Mouse (Mus musculus): ENCODE data around the gene Psg16. TPM values are rescaled to one million over a fixed set of nuclear protein-coding genes. Genes with fewer than 3 reads are reported as not detected.

Gene Psg16
- polyA plus RNA-seq, 1 experiment from 2014 or later: 0.09 TPM

GRCm38 (mm10) chr7:17028923-17029322 is 44.9 kb upstream of the Psg16 start:
- Histone ChIP-seq H3K27ac (ENCODE audit: low read depth, low read length) (no peak overlapping the region), H3K4me2 (no peak overlapping the region), H3K27me3 (ENCODE audit: control insufficient read depth, insufficient read depth, low read length) (no peaks in the 10 kb centered on the region), H3K9ac (ENCODE audit: low read depth, low read length) (no peak overlapping the region), H3K36me3 (ENCODE audit: control insufficient read depth, insufficient read depth, low read length) (peaks cover 14% of the 10 kb centered on the region), H3K4me1 (ENCODE audit: control insufficient read depth, insufficient read depth, low read length) (peaks cover 32% of the 10 kb centered on the region), H3K9me3 (replicated peaks; ENCODE audit: control insufficient read depth, low read length) (no peaks in the 10 kb centered on the region), H3K4me3 (ENCODE audit: low read depth, low read length) (no peak overlapping the region)
- no peak for ATAC-seq (replicated peaks; ENCODE audit: insufficient number of reproducible peaks, low FRiP score, low TSS enrichment)
- WGBS (ENCODE audit: insufficient replicate concordance): 75% methylated on average over 7 of the region's 7 CpGs

- H3K4me3 ChIP-seq (ENCODE audit: low read depth, low read length): no peak overlapping the region
- no peak overlapping the region for H3K9ac ChIP-seq (ENCODE audit: low read depth, low read length)
- no peak overlapping the region for H3K4me2 ChIP-seq
- 79% methylated on average over 7 of the region's 7 CpGs for WGBS (ENCODE audit: insufficient replicate concordance)
- no peaks in the 10 kb centered on the region for H3K9me3 ChIP-seq (replicated peaks; ENCODE audit: control insufficient read depth, low read length)
- H3K27ac ChIP-seq (ENCODE audit: low read depth, low read length): no peak overlapping the region
- H3K27me3 ChIP-seq (ENCODE audit: control insufficient read depth, insufficient read depth, low read length): no peaks in the 10 kb centered on the region
- no peak for ATAC-seq (replicated peaks; ENCODE audit: insufficient number of reproducible peaks, low FRiP score, low TSS enrichment)
- H3K36me3 ChIP-seq (ENCODE audit: control insufficient read depth, insufficient read depth, low read length): peaks cover 26% of the 10 kb centered on the region
- H3K4me1 ChIP-seq (ENCODE audit: control insufficient read depth, insufficient read depth, low read length): peaks cover 18% of the 10 kb centered on the region
Measured at GRCm38 (mm10) chr7:17030239-17030638, 43.6 kb upstream of the Psg16 start.

GRCm38 (mm10) chr7:17038018-17038695 is 35.7 kb upstream of the Psg16 start:
- peaks cover 60% of the 10 kb centered on the region for H3K36me3 ChIP-seq (ENCODE audit: control insufficient read depth, insufficient read depth, low read length)
- no peaks in the 10 kb centered on the region for H3K27me3 ChIP-seq (ENCODE audit: control insufficient read depth, insufficient read depth, low read length)
- H3K4me3 ChIP-seq (ENCODE audit: low read depth, low read length): no peak overlapping the region
- ATAC-seq (replicated peaks; ENCODE audit: insufficient number of reproducible peaks, low FRiP score, low TSS enrichment): no peak
- no peak overlapping the region for H3K9ac ChIP-seq (ENCODE audit: low read depth, low read length)
- H3K4me2 ChIP-seq: no peak overlapping the region
- 57% methylated on average over 9 of the region's 9 CpGs for WGBS (ENCODE audit: insufficient replicate concordance)
- H3K4me1 ChIP-seq (ENCODE audit: control insufficient read depth, insufficient read depth, low read length): peaks cover 5% of the 10 kb centered on the region; the same call in 1 of the 2 replicates
- H3K9me3 ChIP-seq (replicated peaks; ENCODE audit: control insufficient read depth, low read length): no peaks in the 10 kb centered on the region
- no peak overlapping the region for H3K27ac ChIP-seq (ENCODE audit: low read depth, low read length)

GRCm38 (mm10) chr7:17039373-17039772 is 34.5 kb upstream of the Psg16 start:
- Histone ChIP-seq H3K9me3 (replicated peaks; ENCODE audit: control insufficient read depth, low read length) (peaks cover 5% of the 10 kb centered on the region; the same call in 1 of the 2 replicates), H3K4me2 (no peak overlapping the region), H3K36me3 (ENCODE audit: control insufficient read depth, insufficient read depth, low read length) (peaks cover 61% of the 10 kb centered on the region), H3K27ac (ENCODE audit: low read depth, low read length) (no peak overlapping the region), H3K4me3 (ENCODE audit: low read depth, low read length) (no peak overlapping the region), H3K9ac (ENCODE audit: low read depth, low read length) (no peak overlapping the region), H3K4me1 (ENCODE audit: control insufficient read depth, insufficient read depth, low read length) (peaks cover 5% of the 10 kb centered on the region; the same call in 1 of the 2 replicates), H3K27me3 (ENCODE audit: control insufficient read depth, insufficient read depth, low read length) (no peaks in the 10 kb centered on the region)
- WGBS (ENCODE audit: insufficient replicate concordance): 89% methylated on average over 7 of the region's 7 CpGs
- no peak for ATAC-seq (replicated peaks; ENCODE audit: insufficient number of reproducible peaks, low FRiP score, low TSS enrichment)

GRCm38 (mm10) chr7:17045743-17046142 is 28.1 kb upstream of the Psg16 start:
- no peak overlapping the region for H3K4me2 ChIP-seq
- peaks cover 5% of the 10 kb centered on the region; the same call in 1 of the 2 replicates for H3K9me3 ChIP-seq (replicated peaks; ENCODE audit: control insufficient read depth, low read length)
- no peak overlapping the region for H3K9ac ChIP-seq (ENCODE audit: low read depth, low read length)
- H3K36me3 ChIP-seq (ENCODE audit: control insufficient read depth, insufficient read depth, low read length): peaks cover 45% of the 10 kb centered on the region
- peaks cover 4% of the 10 kb centered on the region; the same call in 1 of the 2 replicates for H3K4me1 ChIP-seq (ENCODE audit: control insufficient read depth, insufficient read depth, low read length)
- no peak for ATAC-seq (replicated peaks; ENCODE audit: insufficient number of reproducible peaks, low FRiP score, low TSS enrichment)
- H3K27ac ChIP-seq (ENCODE audit: low read depth, low read length): no peak overlapping the region
- H3K27me3 ChIP-seq (ENCODE audit: control insufficient read depth, insufficient read depth, low read length): no peaks in the 10 kb centered on the region
- 78% methylated on average over 1 of the region's 1 CpGs for WGBS (ENCODE audit: insufficient replicate concordance)
- H3K4me3 ChIP-seq (ENCODE audit: low read depth, low read length): no peak overlapping the region

- Histone ChIP-seq H3K27me3 (ENCODE audit: control insufficient read depth, insufficient read depth, low read length) (no peaks in the 10 kb centered on the region), H3K4me2 (no peak overlapping the region), H3K4me3 (ENCODE audit: low read depth, low read length) (no peak overlapping the region), H3K4me1 (ENCODE audit: control insufficient read depth, insufficient read depth, low read length) (peaks cover 4% of the 10 kb centered on the region; the same call in 1 of the 2 replicates), H3K9ac (ENCODE audit: low read depth, low read length) (no peak overlapping the region), H3K27ac (ENCODE audit: low read depth, low read length) (no peak overlapping the region), H3K9me3 (replicated peaks; ENCODE audit: control insufficient read depth, low read length) (peaks cover 5% of the 10 kb centered on the region; the same call in 1 of the 2 replicates), H3K36me3 (ENCODE audit: control insufficient read depth, insufficient read depth, low read length) (peaks cover 40% of the 10 kb centered on the region)
- ATAC-seq (replicated peaks; ENCODE audit: insufficient number of reproducible peaks, low FRiP score, low TSS enrichment): no peak
- WGBS (ENCODE audit: insufficient replicate concordance): 86% methylated on average over 5 of the region's 5 CpGs
Measured at GRCm38 (mm10) chr7:17047041-17047682, 26.7 kb upstream of the Psg16 start.

GRCm38 (mm10) chr7:17048431-17049190 is 25.2 kb upstream of the Psg16 start:
- no peak overlapping the region for H3K4me2 ChIP-seq
- no peak overlapping the region for H3K27ac ChIP-seq (ENCODE audit: low read depth, low read length)
- 87% methylated on average over 10 of the region's 10 CpGs for WGBS (ENCODE audit: insufficient replicate concordance)
- H3K4me3 ChIP-seq (ENCODE audit: low read depth, low read length): no peak overlapping the region
- H3K36me3 ChIP-seq (ENCODE audit: control insufficient read depth, insufficient read depth, low read length): peaks cover 38% of the 10 kb centered on the region
- H3K4me1 ChIP-seq (ENCODE audit: control insufficient read depth, insufficient read depth, low read length): peaks cover 4% of the 10 kb centered on the region; the same call in 1 of the 2 replicates
- ATAC-seq (replicated peaks; ENCODE audit: insufficient number of reproducible peaks, low FRiP score, low TSS enrichment): no peak
- H3K9ac ChIP-seq (ENCODE audit: low read depth, low read length): no peak overlapping the region
- H3K27me3 ChIP-seq (ENCODE audit: control insufficient read depth, insufficient read depth, low read length): no peaks in the 10 kb centered on the region
- peaks cover 2% of the 10 kb centered on the region; the same call in 1 of the 2 replicates for H3K9me3 ChIP-seq (replicated peaks; ENCODE audit: control insufficient read depth, low read length)

- Histone ChIP-seq H3K36me3 (ENCODE audit: control insufficient read depth, insufficient read depth, low read length) (peaks cover 35% of the 10 kb centered on the region), H3K27ac (ENCODE audit: low read depth, low read length) (no peak overlapping the region), H3K9ac (ENCODE audit: low read depth, low read length) (no peak overlapping the region), H3K4me2 (no peak overlapping the region), H3K9me3 (replicated peaks; ENCODE audit: control insufficient read depth, low read length) (no peaks in the 10 kb centered on the region), H3K27me3 (ENCODE audit: control insufficient read depth, insufficient read depth, low read length) (no peaks in the 10 kb centered on the region), H3K4me3 (ENCODE audit: low read depth, low read length) (no peak overlapping the region), H3K4me1 (ENCODE audit: control insufficient read depth, insufficient read depth, low read length) (peaks cover 4% of the 10 kb centered on the region; the same call in 1 of the 2 replicates)
- ATAC-seq (replicated peaks; ENCODE audit: insufficient number of reproducible peaks, low FRiP score, low TSS enrichment): no peak
- 43% methylated on average over 11 of the region's 11 CpGs for WGBS (ENCODE audit: insufficient replicate concordance)
Measured at GRCm38 (mm10) chr7:17050491-17050890, 23.3 kb upstream of the Psg16 start.
